Mouse (Mus musculus) limb, embryonic 15.5 days (tissue): ENCODE results near the gene Colec11. TPM values are rescaled to one million over a fixed set of nuclear protein-coding genes. Genes with fewer than 3 reads are reported as not detected.
A peak's percentile ranks its signal among the peaks of the same experiment; 100 is the strongest.

Experiments
- ATAC-seq: fragments of 200-750 bp; cut with Nextera tagmentation; 2 replicates; pipeline ENCODE4 v1.8.0; 2017; ENCODE audit warnings: low read depth, moderate TSS enrichment; ENCODE audit not compliant: insufficient number of reproducible peaks, low FRiP score, low TSS enrichment
- H3K27ac ChIP-seq: fragments of 300-500 bp; sonication (generic); 2 replicates; pipeline ENCODE4 v1.5.1; 2015; ENCODE audit warnings: moderate library complexity, mild to moderate bottlenecking, inconsistent platforms
- H3K27me3 ChIP-seq: fragments of 300-500 bp; sonication (generic); 2 replicates; pipeline ENCODE4 v1.6.1; 2015; ENCODE audit warnings: inconsistent platforms
- H3K36me3 ChIP-seq: fragments of 300-500 bp; sonication (generic); 2 replicates; pipeline ENCODE4 v1.6.1; 2015; ENCODE audit warnings: inconsistent platforms
- H3K4me1 ChIP-seq: fragments of 300-500 bp; sonication (generic); 2 replicates; pipeline ENCODE4 v1.6.1; 2015; ENCODE audit warnings: inconsistent platforms
- H3K4me2 ChIP-seq: fragments of 300-500 bp; sonication (generic); 2 replicates; pipeline ENCODE4 v1.6.1; 2015; ENCODE audit warnings: mild to moderate bottlenecking, inconsistent platforms
- H3K4me3 ChIP-seq: fragments of 300-500 bp; sonication (generic); 2 replicates; pipeline ENCODE4 v1.5.1; 2015; ENCODE audit warnings: mild to moderate bottlenecking, inconsistent platforms
- H3K9ac ChIP-seq: fragments of 300-500 bp; sonication (generic); 2 replicates; pipeline ENCODE4 v1.6.1; 2015; ENCODE audit warnings: inconsistent platforms
- H3K9me3 ChIP-seq: fragments of 300-500 bp; sonication (generic); 2 replicates; pipeline ENCODE4 v1.6.1; 2016; ENCODE audit warnings: inconsistent platforms
- WGBS: fragments of 180-500 bp; shearing (Covaris S2); methylation state at CpG from one replicate; pipeline ENCODE4 v1.1.7; 2015; 5-methylcytosine and 5-hydroxymethylcytosine counted together
- polyA plus RNA-seq: library from polyadenylated mRNA; unstranded; fragments of >200 nt; fragmentation: Nextera tagmentation; extraction: Ambion mirVana; gene quantifications from 2 replicates; pipeline ENCODE4 v1.2.1, GENCODE M21; 2015

Gene Colec11
- polyA plus RNA-seq, 1 experiment from 2014 or later = 0.37 TPM

DNA sequence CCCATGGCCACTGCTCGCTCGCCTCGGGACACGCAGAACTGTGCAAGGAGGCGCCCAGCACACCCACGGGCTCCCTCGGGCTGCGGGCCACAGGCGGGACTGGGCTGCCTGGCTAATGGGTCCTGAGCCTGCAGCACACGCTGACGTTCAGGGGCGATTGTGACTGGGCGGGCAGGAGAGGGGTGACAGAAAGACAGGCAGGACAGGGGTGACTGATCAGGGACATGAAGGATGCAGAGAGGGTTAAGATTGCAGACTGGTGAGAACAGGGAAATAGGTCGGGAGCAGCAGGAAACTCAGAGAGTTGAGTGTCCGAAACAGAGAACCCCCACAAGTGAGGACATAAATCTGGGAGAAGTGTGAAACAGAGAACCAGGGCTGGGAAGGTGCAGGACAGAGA lies 70.9 kb downstream of the Colec11 start, which contains the start of gene Dcdc2c:
Gene Dcdc2c (minus strand): TSS at position 101 of the 400 bp plus-strand sequence.
- Histone ChIP-seq H3K36me3 (no peaks in the 10 kb centered on the region), H3K4me3 (no peak within 1 kb of the TSS), H3K9me3 (no peaks in the 10 kb centered on the region), H3K4me1 (peaks cover 6% of the 10 kb centered on the region; the same call in 1 of the 2 replicates), H3K9ac (no peak within 1 kb of the TSS), H3K4me2 (no peak within 1 kb of the TSS), H3K27ac (no peak within 1 kb of the TSS), H3K27me3 (no peaks in the 10 kb centered on the region)
- no peak for ATAC-seq
- WGBS = 68% methylated on average over 15 of the region's 15 CpGs

DNA sequence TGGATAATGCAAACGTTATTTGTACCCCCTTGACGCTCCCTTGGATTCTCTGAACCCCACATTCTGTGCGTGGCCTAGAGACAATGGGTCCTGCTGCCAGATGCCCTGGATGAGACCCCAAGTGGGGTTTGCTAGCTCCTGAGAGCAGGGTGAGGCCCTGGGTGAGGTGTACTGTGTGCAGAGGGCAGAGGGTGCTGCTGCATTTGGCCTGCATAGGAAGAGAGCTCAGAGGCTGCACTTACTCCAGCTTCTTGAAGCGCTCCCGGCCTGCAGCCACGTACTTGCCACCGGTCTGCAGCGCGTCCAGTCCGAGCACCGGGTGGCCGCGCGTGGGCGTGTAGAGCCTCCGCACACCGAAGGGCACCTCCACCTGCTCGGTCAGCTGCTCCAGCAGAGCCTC lies 71.4 kb downstream of the Colec11 start:
- Histone ChIP-seq H3K27me3 (no peaks in the 10 kb centered on the region), H3K4me2 (no peak overlapping the region), H3K4me3 (no peak overlapping the region), H3K36me3 (no peaks in the 10 kb centered on the region), H3K4me1 (peaks cover 6% of the 10 kb centered on the region; the same call in 1 of the 2 replicates), H3K27ac (no peak overlapping the region), H3K9ac (no peak overlapping the region), H3K9me3 (no peaks in the 10 kb centered on the region)
- 66% methylated on average over 18 of the region's 18 CpGs for WGBS
- ATAC-seq = no peak

DNA sequence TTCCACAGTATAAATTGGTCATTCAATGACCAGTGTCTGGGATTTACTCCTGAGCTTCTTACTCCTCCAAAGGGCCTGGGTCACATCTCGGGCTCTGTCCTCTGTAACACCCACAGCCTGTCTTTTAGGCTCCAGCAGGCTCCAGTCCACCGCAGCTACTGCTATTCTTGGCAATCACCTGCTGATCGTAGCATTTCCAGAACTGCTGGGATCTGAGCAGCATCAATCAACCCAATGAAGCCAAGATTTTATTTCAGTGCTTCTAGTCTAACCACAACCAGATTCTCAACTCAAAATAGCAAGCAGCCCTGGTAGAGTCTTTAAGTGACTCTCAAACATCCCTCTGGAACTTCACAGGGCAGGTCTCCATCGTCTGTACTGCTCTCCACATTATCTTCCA lies 74.3 kb downstream of the Colec11 start:
- H3K27ac ChIP-seq = peak overlapping the region; percentile 43
- no peak overlapping the region for H3K4me3 ChIP-seq
- H3K4me2 ChIP-seq = no peak overlapping the region
- H3K4me1 ChIP-seq = peaks cover 6% of the 10 kb centered on the region; the same call in 1 of the 2 replicates
- H3K9me3 ChIP-seq = no peaks in the 10 kb centered on the region
- WGBS = 32% methylated on average over 4 of the region's 4 CpGs
- H3K9ac ChIP-seq = no peak overlapping the region
- H3K27me3 ChIP-seq = no peaks in the 10 kb centered on the region
- no peaks in the 10 kb centered on the region for H3K36me3 ChIP-seq
- ATAC-seq = no peak

Other genes starting within 250 kb of the Colec11 start
- 0.17 and 0.36 TPM in 2 replicates for gene Dcdc2c, start 71.0 kb downstream of the Colec11 start, polyA plus RNA-seq
- gene Allc, start 40.9 kb downstream of the Colec11 start, polyA plus RNA-seq = not detected in 2 replicates
- 556 and 709 TPM in 2 replicates for gene Rps7, start 12.6 kb upstream of the Colec11 start, polyA plus RNA-seq
- gene Rnaseh1, start 26.2 kb upstream of the Colec11 start, polyA plus RNA-seq = 29.3 and 31.8 TPM in 2 replicates
- 66.0 and 70.4 TPM in 2 replicates for gene Adi1, start 51.9 kb upstream of the Colec11 start, polyA plus RNA-seq
- gene Trappc12, start 127.1 kb upstream of the Colec11 start, polyA plus RNA-seq = 37.8 and 38.6 TPM in 2 replicates
- gene Eipr1, start 128.4 kb upstream of the Colec11 start, polyA plus RNA-seq = 31.6 and 32.8 TPM in 2 replicates